Mouse (Mus musculus) embryonic facial prominence, embryonic 13.5 days (tissue): ENCODE results near the gene D030056L22Rik. TPM values are rescaled to one million over a fixed set of nuclear protein-coding genes. Genes with fewer than 3 reads are reported as not detected.

Experiments
- ATAC-seq: fragments of 200-750 bp; cut with Nextera tagmentation; 2 replicates; pipeline ENCODE4 v1.8.0; 2017; ENCODE audit warnings: low read depth; ENCODE audit not compliant: insufficient number of reproducible peaks, insufficient read depth, low FRiP score, low TSS enrichment
- H3K27ac ChIP-seq: fragments of 300-500 bp; sonication (generic); 2 replicates; pipeline ENCODE4 v1.5.1; 2015; ENCODE audit warnings: moderate library complexity, mild to moderate bottlenecking, inconsistent platforms
- H3K27me3 ChIP-seq: fragments of 300-500 bp; sonication (generic); 2 replicates; pipeline ENCODE4 v1.6.1; 2015; ENCODE audit warnings: mild to moderate bottlenecking, inconsistent platforms
- H3K36me3 ChIP-seq: fragments of 300-500 bp; sonication (generic); 2 replicates; pipeline ENCODE4 v1.6.1; 2015; ENCODE audit warnings: mild to moderate bottlenecking, inconsistent platforms
- H3K4me1 ChIP-seq: fragments of 300-500 bp; sonication (generic); 2 replicates; pipeline ENCODE4 v1.6.1; 2015; ENCODE audit warnings: inconsistent platforms
- H3K4me2 ChIP-seq: fragments of 300-500 bp; sonication (generic); 2 replicates; pipeline ENCODE4 v1.6.1; 2015; ENCODE audit warnings: moderate library complexity, mild to moderate bottlenecking, inconsistent platforms
- H3K4me3 ChIP-seq: fragments of 300-500 bp; sonication (generic); 2 replicates; pipeline ENCODE4 v1.5.1; 2015; ENCODE audit warnings: mild to moderate bottlenecking, inconsistent platforms
- H3K9ac ChIP-seq: fragments of 300-500 bp; sonication (generic); 2 replicates; pipeline ENCODE4 v1.6.1; 2015; ENCODE audit warnings: mild to moderate bottlenecking, inconsistent platforms
- H3K9me3 ChIP-seq: fragments of 300-500 bp; sonication (generic); 2 replicates; pipeline ENCODE4 v1.6.1; 2016; ENCODE audit warnings: inconsistent platforms
- WGBS: fragments of 180-500 bp; shearing (Covaris S2); methylation state at CpG from one replicate; pipeline ENCODE4 v1.1.7; 2015; ENCODE audit warnings: mixed read lengths; 5-methylcytosine and 5-hydroxymethylcytosine counted together
- polyA plus RNA-seq: library from polyadenylated mRNA; unstranded; fragments of >200 nt; fragmentation: Nextera tagmentation; extraction: Ambion mirVana; gene quantifications from 2 replicates; pipeline ENCODE4 v1.2.1, GENCODE M21; 2015

Gene D030056L22Rik
- polyA plus RNA-seq, 1 experiment from 2014 or later, result 30.3 TPM

GRCm38 (mm10) chr19:18735901-18736300 is 22.9 kb downstream of the D030056L22Rik start:
- 91% methylated on average over 4 of the region's 4 CpGs for WGBS
- Histone ChIP-seq H3K4me1 (no peaks in the 10 kb centered on the region), H3K9me3 (no peaks in the 10 kb centered on the region), H3K4me3 (no peak overlapping the region), H3K9ac (no peak overlapping the region), H3K4me2 (no peak overlapping the region), H3K36me3 (no peaks in the 10 kb centered on the region), H3K27me3 (no peaks in the 10 kb centered on the region), H3K27ac (no peak overlapping the region)
- no peak for ATAC-seq

DNA sequence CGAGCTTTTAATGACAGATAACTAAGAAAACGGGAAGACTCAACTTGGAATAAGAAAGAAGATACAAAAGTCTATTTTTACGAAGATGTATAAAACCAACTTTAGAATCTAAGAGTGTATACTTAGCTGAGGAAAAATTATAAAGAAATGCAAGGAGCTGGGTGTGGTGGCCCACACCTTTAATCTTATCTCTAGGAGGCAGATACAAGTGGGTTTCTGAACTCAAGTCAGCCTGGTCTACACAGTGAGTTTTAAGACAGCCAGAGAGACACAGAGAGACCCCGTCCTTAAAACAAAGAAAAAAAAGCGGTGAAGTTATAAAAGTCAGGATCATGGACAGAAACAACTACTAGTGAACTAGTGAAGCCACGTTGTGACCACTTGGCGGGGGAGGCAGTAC is 26.2 kb downstream of the D030056L22Rik start:
- Histone ChIP-seq H3K4me2 (no peak overlapping the region), H3K27me3 (no peaks in the 10 kb centered on the region), H3K36me3 (no peaks in the 10 kb centered on the region), H3K9me3 (no peaks in the 10 kb centered on the region), H3K4me1 (no peaks in the 10 kb centered on the region), H3K27ac (no peak overlapping the region), H3K4me3 (no peak overlapping the region), H3K9ac (no peak overlapping the region)
- 82% methylated on average over 7 of the region's 7 CpGs for WGBS
- ATAC-seq, result no peak

DNA sequence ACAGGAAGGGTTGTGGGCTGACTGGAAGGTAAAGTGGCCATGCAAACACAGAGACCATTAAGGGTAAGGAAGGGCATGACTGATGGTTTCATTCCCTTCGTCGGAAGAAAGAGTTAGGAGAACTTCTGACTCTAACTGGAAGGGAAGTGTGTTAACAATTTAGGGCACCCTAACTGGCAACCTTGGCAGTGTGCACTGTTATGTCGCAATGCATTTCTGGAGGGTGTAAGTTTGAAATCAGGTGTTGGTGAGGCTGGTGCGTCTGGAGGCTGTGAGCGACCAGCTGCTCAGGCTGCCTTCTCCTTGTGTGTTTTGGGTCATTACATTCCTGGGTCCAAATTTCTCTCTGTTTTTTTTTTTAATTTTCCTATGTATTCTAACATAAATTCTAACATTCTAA is 31.0 kb downstream of the D030056L22Rik start:
- no peak overlapping the region for H3K4me2 ChIP-seq
- no peak overlapping the region for H3K4me3 ChIP-seq
- ATAC-seq, result no peak
- H3K27me3 ChIP-seq, result 0 out of 2 replicates have a peak, but pooled peaks cover 2% of the 10 kb centered on the region
- H3K36me3 ChIP-seq, result no peaks in the 10 kb centered on the region
- H3K4me1 ChIP-seq, result no peaks in the 10 kb centered on the region
- H3K9ac ChIP-seq, result no peak overlapping the region
- no peaks in the 10 kb centered on the region for H3K9me3 ChIP-seq
- no peak overlapping the region for H3K27ac ChIP-seq
- 73% methylated on average over 5 of the region's 5 CpGs for WGBS

DNA sequence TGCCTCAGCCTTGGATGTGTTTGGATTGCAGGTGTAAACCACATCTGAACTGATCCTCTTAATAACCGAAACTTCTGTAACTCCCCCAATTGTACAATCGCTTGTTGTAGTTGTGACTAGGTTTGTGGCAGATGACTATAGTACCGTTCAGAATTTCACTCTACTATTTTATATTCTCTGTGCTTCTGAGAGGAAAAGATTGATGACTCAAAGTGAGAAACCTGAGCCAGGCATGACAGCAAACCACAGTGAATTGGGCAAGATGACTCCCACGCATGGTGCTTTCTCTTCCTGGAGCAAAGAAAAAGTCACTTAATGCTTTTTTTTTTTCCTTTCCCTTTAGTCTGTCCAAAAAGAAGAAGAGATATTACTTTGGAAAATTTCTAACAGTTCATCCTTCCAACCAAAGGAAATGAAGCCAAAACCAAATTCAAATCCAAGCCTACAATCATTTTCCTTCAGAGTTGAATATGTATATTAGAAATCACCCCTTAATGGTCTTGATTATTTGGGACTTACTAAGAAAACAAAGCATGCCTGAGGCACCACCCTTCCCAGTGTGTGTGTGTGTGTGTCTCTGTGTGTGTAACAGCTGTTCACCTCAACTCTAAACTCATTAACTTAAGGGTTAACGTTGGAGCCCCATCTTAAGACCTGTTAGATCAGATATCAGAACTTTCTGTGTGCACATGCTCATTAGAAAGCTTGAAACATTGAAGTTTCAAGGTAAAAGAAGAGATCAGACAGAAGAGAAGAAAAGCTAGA is 33.8 kb downstream of the D030056L22Rik start:
- no peak overlapping the region for H3K9ac ChIP-seq
- no peak overlapping the region for H3K4me3 ChIP-seq
- no peak for ATAC-seq
- peaks cover 8% of the 10 kb centered on the region; the same call in 1 of the 2 replicates for H3K4me1 ChIP-seq
- no peak overlapping the region for H3K4me2 ChIP-seq
- H3K9me3 ChIP-seq, result no peaks in the 10 kb centered on the region
- H3K27me3 ChIP-seq, result peaks cover 21% of the 10 kb centered on the region
- no peaks in the 10 kb centered on the region for H3K36me3 ChIP-seq
- 87% methylated on average over 5 of the region's 5 CpGs for WGBS
- no peak overlapping the region for H3K27ac ChIP-seq

DNA sequence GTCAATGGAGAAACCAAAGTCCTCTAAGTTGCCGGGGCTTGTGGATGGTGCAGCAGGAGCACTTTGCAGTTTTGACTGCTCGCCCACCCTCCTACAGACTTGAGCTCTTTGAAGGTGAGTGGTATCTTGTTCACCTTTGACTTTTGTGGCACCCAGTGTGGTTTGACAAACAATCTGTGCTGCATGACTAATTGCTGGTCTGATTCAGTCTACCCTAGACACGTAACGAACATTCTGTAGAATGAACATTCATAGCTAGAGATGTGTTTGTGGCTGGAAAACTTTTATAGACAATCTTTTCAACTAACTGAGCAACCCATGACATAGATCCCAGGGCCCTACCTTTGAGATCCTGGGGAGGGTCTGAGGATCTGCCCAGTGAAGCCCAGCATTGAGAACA is 34.4 kb downstream of the D030056L22Rik start:
- 91% methylated on average over 4 of the region's 4 CpGs for WGBS
- H3K27ac ChIP-seq, result no peak overlapping the region
- peaks cover 8% of the 10 kb centered on the region; the same call in 1 of the 2 replicates for H3K4me1 ChIP-seq
- no peak overlapping the region for H3K4me3 ChIP-seq
- no peaks in the 10 kb centered on the region for H3K36me3 ChIP-seq
- no peak overlapping the region for H3K4me2 ChIP-seq
- H3K9me3 ChIP-seq, result no peaks in the 10 kb centered on the region
- peaks cover 21% of the 10 kb centered on the region for H3K27me3 ChIP-seq
- H3K9ac ChIP-seq, result no peak overlapping the region
- no peak for ATAC-seq

- Histone ChIP-seq H3K4me2 (peak within 1 kb of the TSS; percentile 84), H3K27ac (no peak within 1 kb of the TSS), H3K4me1 (peaks cover 8% of the 10 kb centered on the region; the same call in 1 of the 2 replicates), H3K36me3 (no peaks in the 10 kb centered on the region), H3K9ac (peak within 1 kb of the TSS; percentile 64), H3K9me3 (no peaks in the 10 kb centered on the region), H3K27me3 (peaks cover 21% of the 10 kb centered on the region), H3K4me3 (peak within 1 kb of the TSS; percentile 46)
- 5% methylated on average over 41 of the region's 41 CpGs for WGBS
- ATAC-seq, result 0 out of 2 replicates have a peak, but pooled peaks have one; percentile 20
Observed at GRCm38 (mm10) chr19:18749598-18750339, 36.8 kb downstream of the D030056L22Rik start, which contains the start of gene Trpm6. Gene Trpm6 (plus strand): TSS chr19:18749983.

DNA sequence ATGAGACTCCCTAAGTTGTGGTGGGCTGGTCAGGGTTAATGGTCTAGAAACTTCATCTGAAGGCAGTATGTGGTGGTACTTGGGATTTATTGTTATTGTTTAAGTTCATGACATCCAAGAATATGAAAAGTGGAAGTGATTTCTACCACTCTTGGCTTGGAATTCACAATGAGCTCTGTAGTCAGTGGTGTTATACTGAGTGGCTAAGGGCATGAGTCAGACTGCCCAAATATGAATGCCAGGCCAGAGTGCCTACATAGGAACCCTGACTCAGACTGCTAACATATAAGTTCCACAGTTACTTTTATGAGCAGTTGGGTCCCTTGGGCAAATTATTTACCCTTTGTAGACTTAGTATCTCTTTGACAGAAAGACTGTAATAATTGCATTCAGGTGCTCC is 44.2 kb downstream of the D030056L22Rik start:
- Histone ChIP-seq H3K36me3 (no peaks in the 10 kb centered on the region), H3K9me3 (no peaks in the 10 kb centered on the region), H3K9ac (no peak overlapping the region), H3K4me1 (no peaks in the 10 kb centered on the region), H3K27ac (no peak overlapping the region), H3K4me2 (no peak overlapping the region), H3K4me3 (no peak overlapping the region), H3K27me3 (no peaks in the 10 kb centered on the region)
- ATAC-seq, result no peak

DNA sequence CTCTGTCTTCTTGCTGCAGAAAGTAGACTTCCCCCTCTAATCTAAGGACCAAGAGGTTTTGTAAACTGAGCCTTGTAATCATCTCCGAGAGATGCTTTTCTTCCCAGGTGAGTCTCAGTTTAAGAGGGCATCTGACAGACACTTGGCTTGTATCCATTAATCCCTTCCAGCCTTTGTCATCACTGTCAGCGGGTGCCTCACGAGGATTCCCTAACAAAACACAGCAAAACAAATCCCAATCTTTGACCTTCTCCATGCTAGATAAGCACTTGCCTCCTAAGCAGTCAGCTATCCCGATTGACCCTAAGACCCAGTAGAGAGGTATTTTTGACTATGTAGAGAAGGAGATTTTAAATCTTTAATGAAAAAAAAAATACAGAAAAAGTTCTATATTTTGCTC is 44.7 kb downstream of the D030056L22Rik start:
- Histone ChIP-seq H3K36me3 (no peaks in the 10 kb centered on the region), H3K27ac (no peak overlapping the region), H3K9me3 (no peaks in the 10 kb centered on the region), H3K4me3 (no peak overlapping the region), H3K9ac (no peak overlapping the region), H3K4me2 (no peak overlapping the region), H3K4me1 (no peaks in the 10 kb centered on the region), H3K27me3 (no peaks in the 10 kb centered on the region)
- WGBS, result 45% methylated on average over 4 of the region's 4 CpGs
- no peak for ATAC-seq

- no peak overlapping the region for H3K4me3 ChIP-seq
- ATAC-seq, result no peak
- H3K36me3 ChIP-seq, result no peaks in the 10 kb centered on the region
- no peaks in the 10 kb centered on the region for H3K4me1 ChIP-seq
- WGBS, result 33% methylated on average over 6 of the region's 6 CpGs
- H3K9ac ChIP-seq, result no peak overlapping the region
- H3K27me3 ChIP-seq, result no peaks in the 10 kb centered on the region
- no peak overlapping the region for H3K27ac ChIP-seq
- H3K9me3 ChIP-seq, result no peaks in the 10 kb centered on the region
- no peak overlapping the region for H3K4me2 ChIP-seq
Observed at GRCm38 (mm10) chr19:18758269-18758668, 45.3 kb downstream of the D030056L22Rik start.

DNA sequence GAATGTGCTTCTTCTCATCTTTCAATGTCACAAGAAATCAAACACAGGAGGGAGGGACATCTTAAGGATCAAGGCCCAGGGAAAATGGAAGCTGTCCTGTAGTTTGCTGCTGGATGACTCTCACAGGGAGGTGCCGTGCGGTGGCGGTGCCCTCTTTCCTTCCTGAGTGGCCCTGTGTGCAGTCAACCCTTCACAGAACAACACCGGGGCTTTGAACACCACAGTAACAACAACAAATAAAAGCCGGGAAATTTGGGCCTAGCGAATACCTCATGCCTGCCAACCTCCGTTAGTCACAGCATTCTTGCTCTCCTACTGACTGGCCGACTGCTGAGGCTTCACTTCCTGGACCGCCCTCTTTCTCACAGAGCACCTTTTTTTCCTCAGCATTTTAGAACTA is 45.9 kb downstream of the D030056L22Rik start:
- no peak for ATAC-seq
- no peaks in the 10 kb centered on the region for H3K9me3 ChIP-seq
- no peaks in the 10 kb centered on the region for H3K36me3 ChIP-seq
- no peak overlapping the region for H3K4me3 ChIP-seq
- WGBS, result 41% methylated on average over 9 of the region's 9 CpGs
- H3K27me3 ChIP-seq, result no peaks in the 10 kb centered on the region
- no peak overlapping the region for H3K9ac ChIP-seq
- no peaks in the 10 kb centered on the region for H3K4me1 ChIP-seq
- H3K4me2 ChIP-seq, result no peak overlapping the region
- H3K27ac ChIP-seq, result no peak overlapping the region

DNA sequence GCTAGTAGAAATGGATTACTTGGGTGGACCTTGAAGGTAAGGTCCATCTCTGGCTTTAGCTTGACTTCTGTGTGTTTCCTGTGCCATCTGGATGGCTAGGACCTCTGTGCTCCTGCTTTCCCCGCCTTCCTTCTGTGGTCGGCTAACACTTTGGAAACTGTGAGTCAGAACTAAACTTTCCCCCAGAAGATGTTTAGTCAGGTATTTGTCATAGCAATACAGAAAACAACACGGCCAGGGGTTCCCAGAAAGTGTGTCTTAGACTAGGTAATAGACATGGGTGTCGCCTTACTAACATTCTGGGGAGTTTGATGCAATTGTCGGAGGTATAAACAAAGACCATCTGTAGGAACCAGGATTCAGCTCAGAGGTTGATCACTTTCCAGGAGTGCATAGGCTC is 53.4 kb downstream of the D030056L22Rik start:
- Histone ChIP-seq H3K27me3 (no peaks in the 10 kb centered on the region), H3K4me1 (no peaks in the 10 kb centered on the region), H3K9ac (no peak overlapping the region), H3K27ac (no peak overlapping the region), H3K4me2 (no peak overlapping the region), H3K36me3 (no peaks in the 10 kb centered on the region), H3K4me3 (no peak overlapping the region), H3K9me3 (no peaks in the 10 kb centered on the region)
- 77% methylated on average over 5 of the region's 5 CpGs for WGBS
- no peak for ATAC-seq
